Mouse (Mus musculus): Measurements from ENCODE around the gene Kcp.

DNA sequence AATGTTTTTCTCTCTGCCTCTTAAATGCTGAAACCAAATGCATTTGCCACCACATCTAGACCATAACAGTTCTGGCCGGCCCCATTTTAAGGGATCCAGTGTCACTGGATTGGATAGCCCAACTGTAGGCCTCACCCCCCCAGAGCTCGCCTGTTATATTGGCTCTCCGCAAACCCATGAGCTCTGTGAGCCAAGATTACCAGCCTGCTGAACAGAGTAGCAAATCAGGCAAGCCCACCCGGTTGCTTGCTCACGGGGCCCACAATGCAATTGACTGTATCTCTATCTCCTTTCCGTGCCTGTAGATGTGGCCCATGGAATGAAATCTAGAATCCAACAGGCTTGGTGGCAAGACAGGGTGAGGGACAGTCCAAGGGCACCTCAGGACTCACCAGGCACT, 6.9 kb downstream of the Kcp start:
- TF ChIP-seq CTCF (IDR thresholded peaks at IDR 0.05; ENCODE audit: extremely low read depth, insufficient read depth, low read length) = no peak
- no peak for TF ChIP-seq POLR2A (IDR thresholded peaks at IDR 0.05; ENCODE audit: extremely low read depth, insufficient read depth, low read length)

Data from cortical plate, adult 2 months (tissue).